Mouse (Mus musculus) forebrain, postnatal 0 days (tissue): Measurements from ENCODE around the gene Cds2. TPM values are rescaled to one million over a fixed set of nuclear protein-coding genes. Genes with fewer than 3 reads are reported as not detected.
"Not testable (repeated sequence)": the region's sequence is repeated elsewhere in the genome, so short reads cannot be mapped to it uniquely, and the experiment has no call there.

Experiments
- ATAC-seq: fragments of 200-750 bp; cut with Nextera tagmentation; 2 replicates; pipeline ENCODE4 v1.8.0; 2017; ENCODE audit warnings: mild to moderate bottlenecking, moderate library complexity
- DNase-seq: peaks from one replicate; pipeline ENCODE4 v3.0.0-alpha.2; 2015
- H3K27ac ChIP-seq: fragments of 300-500 bp; sonication (generic); 2 replicates; pipeline ENCODE4 v1.5.1; 2014; ENCODE audit warnings: low read depth, mild to moderate bottlenecking, antibody characterized with exemption, low read length, moderate library complexity, mixed read lengths
- H3K27me3 ChIP-seq: fragments of 300-500 bp; sonication (generic); 2 replicates; pipeline ENCODE4 v1.6.1; 2014; ENCODE audit warnings: mild to moderate bottlenecking, low read length, mixed read lengths; ENCODE audit not compliant: insufficient read depth
- H3K36me3 ChIP-seq: fragments of 300-500 bp; sonication (generic); 2 replicates; pipeline ENCODE4 v1.6.1; 2014; ENCODE audit warnings: mild to moderate bottlenecking, moderate library complexity; ENCODE audit not compliant: insufficient read depth
- H3K4me1 ChIP-seq: fragments of 300-500 bp; sonication (generic); 2 replicates; pipeline ENCODE4 v1.6.1; 2014; ENCODE audit warnings: antibody characterized with exemption; ENCODE audit not compliant: insufficient read depth
- H3K4me2 ChIP-seq: fragments of 300-500 bp; sonication (generic); 2 replicates; pipeline ENCODE4 v1.6.1; 2014; ENCODE audit warnings: low read depth, mild to moderate bottlenecking, moderate library complexity
- H3K4me3 ChIP-seq: fragments of 300-500 bp; sonication (generic); 2 replicates; pipeline ENCODE4 v1.5.1; 2014; ENCODE audit warnings: low read depth, low read length, mixed read lengths
- H3K9ac ChIP-seq: fragments of 300-500 bp; sonication (generic); 2 replicates; pipeline ENCODE4 v1.6.1; 2014; ENCODE audit warnings: mild to moderate bottlenecking
- H3K9me3 ChIP-seq: fragments of 300-500 bp; sonication (generic); 2 replicates; pipeline ENCODE4 v1.6.1; 2016; ENCODE audit warnings: low read length
- CTCF ChIP-seq: sonication (generic); IDR thresholded peaks from 2 replicates; pipeline ENCODE4 v1.5.1; 2016; ENCODE audit warnings: antibody characterized with exemption, control low read depth, low read depth
- WGBS: fragments of 180-500 bp; shearing (Covaris S2); extraction: QIAGEN DNeasy Blood & Tissue Kit; methylation state at CpG from one replicate; pipeline ENCODE4 v1.1.7; 2014; 5-methylcytosine and 5-hydroxymethylcytosine counted together
- polyA plus RNA-seq: library from polyadenylated mRNA; unstranded; fragments of >200 nt; fragmentation: Nextera tagmentation; extraction: Ambion mirVana; gene quantifications from 2 replicates; pipeline ENCODE4 v1.2.1, GENCODE M21; 2015
- total RNA-seq: library from RNA; depleted of rRNA; stranded (reverse); fragments of >200 nt; gene quantifications from 2 replicates; pipeline ENCODE4 v1.2.3, GENCODE M21; 2014

Cds2 gene
- total and polyA plus RNA-seq, 2 experiments from 2014 or later: 27.7 to 85.1 TPM

GRCm38 (mm10) chr2:132314057-132314456 lies 51.1 kb downstream of the Cds2 start:
- H3K4me3 ChIP-seq, H3K27ac ChIP-seq, DNase-seq, H3K27me3 ChIP-seq, H3K9me3 ChIP-seq, H3K4me1 ChIP-seq, ATAC-seq, H3K4me2 ChIP-seq, H3K9ac ChIP-seq: not testable (repeated sequence)
- WGBS: 91% methylated on average over 8 of the region's 8 CpGs
- 0 out of 2 replicates have a peak, but pooled peaks have one; percentile 16 for TF ChIP-seq CTCF
- peaks cover 14% of the 10 kb centered on the region for H3K36me3 ChIP-seq

- no peaks in the 10 kb centered on the region for H3K27me3 ChIP-seq
- H3K27ac ChIP-seq: no peak overlapping the region
- peak; percentile 90 for DNase-seq
- no peaks in the 10 kb centered on the region for H3K9me3 ChIP-seq
- peak; percentile 97 for TF ChIP-seq CTCF
- H3K4me3 ChIP-seq: no peak overlapping the region
- H3K36me3 ChIP-seq: peaks cover 5% of the 10 kb centered on the region; the same call in 1 of the 2 replicates
- H3K4me1 ChIP-seq: no peaks in the 10 kb centered on the region
- H3K9ac ChIP-seq: no peak overlapping the region
- H3K4me2 ChIP-seq: no peak overlapping the region
- 39% methylated on average over 8 of the region's 8 CpGs for WGBS
- peak; percentile 94 for ATAC-seq
Measured at GRCm38 (mm10) chr2:132316041-132316808, 53.3 kb downstream of the Cds2 start.

GRCm38 (mm10) chr2:132317178-132317577 lies 54.2 kb downstream of the Cds2 start:
- WGBS: 86% methylated on average over 1 of the region's 1 CpGs
- H3K4me3 ChIP-seq: no peak overlapping the region
- no peaks in the 10 kb centered on the region for H3K4me1 ChIP-seq
- no peak overlapping the region for H3K9ac ChIP-seq
- TF ChIP-seq CTCF: no peak
- no peaks in the 10 kb centered on the region for H3K27me3 ChIP-seq
- no peak overlapping the region for H3K27ac ChIP-seq
- DNase-seq (no peak), ATAC-seq (no peak)
- H3K9me3 ChIP-seq: no peaks in the 10 kb centered on the region
- no peak overlapping the region for H3K4me2 ChIP-seq
- no peaks in the 10 kb centered on the region for H3K36me3 ChIP-seq

GRCm38 (mm10) chr2:132320516-132320915 lies 57.6 kb downstream of the Cds2 start:
- DNase-seq (no peak), ATAC-seq (no peak)
- H3K9me3 ChIP-seq: no peaks in the 10 kb centered on the region
- no peak for TF ChIP-seq CTCF
- no peak overlapping the region for H3K27ac ChIP-seq
- no peaks in the 10 kb centered on the region for H3K4me1 ChIP-seq
- no peaks in the 10 kb centered on the region for H3K36me3 ChIP-seq
- H3K27me3 ChIP-seq: no peaks in the 10 kb centered on the region
- WGBS: 83% methylated on average over 5 of the region's 5 CpGs
- H3K4me2 ChIP-seq: no peak overlapping the region
- no peak overlapping the region for H3K9ac ChIP-seq
- H3K4me3 ChIP-seq: no peak overlapping the region

- Histone ChIP-seq H3K27me3 (no peaks in the 10 kb centered on the region), H3K4me3 (no peak overlapping the region), H3K36me3 (no peaks in the 10 kb centered on the region), H3K4me1 (no peaks in the 10 kb centered on the region), H3K9ac (no peak overlapping the region), H3K9me3 (no peaks in the 10 kb centered on the region), H3K4me2 (no peak overlapping the region), H3K27ac (no peak overlapping the region)
- DNase-seq (no peak), ATAC-seq (no peak)
- TF ChIP-seq CTCF: no peak
- 43% methylated on average over 4 of the region's 4 CpGs for WGBS
Measured at GRCm38 (mm10) chr2:132323541-132323940, 60.6 kb downstream of the Cds2 start.

- Histone ChIP-seq H3K4me3 (no peak overlapping the region), H3K27me3 (no peaks in the 10 kb centered on the region)
- WGBS: 91% methylated on average over 2 of the region's 2 CpGs
Measured at GRCm38 (mm10) chr2:132337202-132337601, 74.3 kb downstream of the Cds2 start.

GRCm38 (mm10) chr2:132340350-132340749 lies 77.4 kb downstream of the Cds2 start:
- no peak for DNase-seq
- Histone ChIP-seq H3K4me3 (no peak overlapping the region), H3K9me3 (no peaks in the 10 kb centered on the region), H3K4me2 (no peak overlapping the region), H3K36me3 (no peaks in the 10 kb centered on the region), H3K27me3 (no peaks in the 10 kb centered on the region), H3K9ac (no peak overlapping the region), H3K27ac (no peak overlapping the region), H3K4me1 (no peaks in the 10 kb centered on the region)
- no peak for ATAC-seq
- TF ChIP-seq CTCF: no peak
- 79% methylated on average over 2 of the region's 2 CpGs for WGBS

More at GRCm38 (mm10) chr2:132337202-132337601, 74.3 kb downstream of the Cds2 start:
- no peak overlapping the region for H3K4me2 ChIP-seq
- H3K9me3 ChIP-seq: no peaks in the 10 kb centered on the region
- H3K4me1 ChIP-seq: no peaks in the 10 kb centered on the region
- no peak overlapping the region for H3K9ac ChIP-seq
- no peak for ATAC-seq
- no peak overlapping the region for H3K27ac ChIP-seq
- TF ChIP-seq CTCF: no peak
- no peak for DNase-seq
- H3K36me3 ChIP-seq: no peaks in the 10 kb centered on the region
